9 mouse cellular contexts compared by ENCODE assay signal in the genomic region with DNA sequence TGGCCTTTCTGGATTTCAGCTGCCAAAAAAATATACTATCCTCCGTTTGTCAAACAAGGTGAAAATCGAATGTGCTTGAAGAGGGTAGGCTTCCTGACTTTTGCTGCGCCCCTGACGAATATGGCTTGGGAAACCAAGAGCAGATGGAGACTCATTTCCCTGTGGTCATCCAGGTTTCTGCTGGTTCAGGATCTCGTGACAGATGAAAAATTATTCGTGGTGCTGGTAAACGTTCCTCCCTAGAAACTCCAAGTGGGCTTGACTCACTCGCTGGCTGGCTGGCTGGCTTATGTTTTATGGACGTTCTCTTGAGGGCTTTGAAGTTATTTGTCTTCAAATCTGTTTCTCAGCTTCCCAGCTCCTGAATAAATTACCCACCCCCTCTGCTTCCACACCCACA. TPM values are rescaled to one million over a fixed set of nuclear protein-coding genes. Genes with fewer than 3 reads are reported as not detected.
DNase-seq lines count a peak whose midpoint lies in the region; ATAC-seq lines count a peak whose summit lies in the region.
"Had no signal": no experiment of that assay in that cellular context is flagged by ENCODE, and none has a peak within 500 bp of the region (broad histone marks: within the 10 kb centered on the region; RNA-seq: fewer than 3 reads in every experiment).

No protein-coding gene starts in this region.

- WGBS in forebrain, embryonic 10.5 days, result 59% methylated on average over 9 of the region's 9 CpGs
- 61% methylated on average over 9 of the region's 9 CpGs for WGBS in forebrain, embryonic 14.5 days
- WGBS in liver, embryonic 11.5 days, result 42% methylated on average over 9 of the region's 9 CpGs
- 34% methylated on average over 9 of the region's 9 CpGs for WGBS in intestine, embryonic 14.5 days
- 46% methylated on average over 9 of the region's 9 CpGs for WGBS in neural tube, embryonic 12.5 days

- H3K4me3 ChIP-seq in forebrain, embryonic 10.5 days, result peak overlapping the region; percentile 59; the same call in 1 of the 2 replicates
- no peak overlapping the region for H3K4me3 ChIP-seq in forebrain, embryonic 14.5 days (ENCODE audit: low read depth, low read length)
- no peak overlapping the region for H3K4me3 ChIP-seq in liver, embryonic 11.5 days (ENCODE audit: low read depth, low read length)
- no peak overlapping the region; the same call in 1 of the 2 replicates for H3K4me3 ChIP-seq in intestine, embryonic 14.5 days (ENCODE audit: low read depth, low read length)
- no peak overlapping the region for H3K4me3 ChIP-seq in neural tube, embryonic 12.5 days

- H3K27me3 ChIP-seq in forebrain, embryonic 10.5 days (ENCODE audit: poor library complexity, severe bottlenecking), result peaks cover 88% of the 10 kb centered on the region
- peaks cover 50% of the 10 kb centered on the region for H3K27me3 ChIP-seq in forebrain, embryonic 14.5 days (replicated peaks; ENCODE audit: control insufficient read depth, insufficient read depth, low read length)
- H3K27me3 ChIP-seq in liver, embryonic 11.5 days (replicated peaks; ENCODE audit: control insufficient read depth, insufficient read depth, low read length), result peaks cover 29% of the 10 kb centered on the region
- peaks cover 26% of the 10 kb centered on the region for H3K27me3 ChIP-seq in intestine, embryonic 14.5 days (replicated peaks; ENCODE audit: control insufficient read depth, insufficient read depth, low read length)
- peaks cover 14% of the 10 kb centered on the region for H3K27me3 ChIP-seq in neural tube, embryonic 12.5 days (replicated peaks)

- H3K9ac ChIP-seq in forebrain, embryonic 14.5 days (ENCODE audit: low read length), result no peak overlapping the region; the same call in 1 of the 2 replicates
- H3K9ac ChIP-seq in liver, embryonic 11.5 days (ENCODE audit: low read depth, low read length), result no peak overlapping the region
- no peak overlapping the region; the same call in 1 of the 2 replicates for H3K9ac ChIP-seq in intestine, embryonic 14.5 days (ENCODE audit: low read length)
- H3K9ac ChIP-seq in neural tube, embryonic 12.5 days, result no peak overlapping the region

- H3K27ac ChIP-seq in forebrain, embryonic 10.5 days, result peak overlapping the region; percentile 84; the same call in 1 of the 2 replicates
- no peak overlapping the region for H3K27ac ChIP-seq in forebrain, embryonic 14.5 days (ENCODE audit: low read depth, low read length)
- H3K27ac ChIP-seq in liver, embryonic 11.5 days (ENCODE audit: low read depth, low read length), result no peak overlapping the region
- H3K27ac ChIP-seq in intestine, embryonic 14.5 days (ENCODE audit: low read depth), result no peak overlapping the region
- H3K27ac ChIP-seq in neural tube, embryonic 12.5 days, result no peak overlapping the region
- H3K27ac ChIP-seq: macrophage had no signal

- no peak for ATAC-seq in forebrain, embryonic 14.5 days
- ATAC-seq in liver, embryonic 11.5 days (replicated peaks; ENCODE audit: low FRiP score), result no peak
- no peak for ATAC-seq in intestine, embryonic 14.5 days (replicated peaks; ENCODE audit: low FRiP score, low TSS enrichment, low read depth)
- ATAC-seq in neural tube, embryonic 12.5 days (ENCODE audit: low FRiP score, low read depth), result no peak
- ATAC-seq in activated CD4-positive, CD25-positive, alpha-beta regulatory T cell, adult 4 months, result no peak

- H3K4me2 ChIP-seq in forebrain, embryonic 14.5 days (ENCODE audit: low read length), result no peak overlapping the region
- peak overlapping the region; percentile 73; the same call in 1 of the 2 replicates for H3K4me2 ChIP-seq in liver, embryonic 11.5 days
- H3K4me2 ChIP-seq in intestine, embryonic 14.5 days (ENCODE audit: low read length), result peak overlapping the region; percentile 83
- H3K4me2 ChIP-seq in neural tube, embryonic 12.5 days (replicated peaks), result peak overlapping the region; percentile 82

- intact Hi-C loops in left cerebral cortex, postnatal 25 days (cut with DNase I), result loop anchor here (5.0 kb wide), 2 partner anchors 87 to 237 kb away; a partner anchor contains a TSS

- peaks cover 50% of the 10 kb centered on the region for H3K4me1 ChIP-seq in forebrain, embryonic 10.5 days
- H3K4me1 ChIP-seq in forebrain, embryonic 14.5 days (ENCODE audit: control insufficient read depth, insufficient read depth, low read length), result peaks cover 3% of the 10 kb centered on the region; the same call in 1 of the 2 replicates
- H3K4me1 ChIP-seq in liver, embryonic 11.5 days (replicated peaks; ENCODE audit: control insufficient read depth, insufficient read depth, low read length), result 0 out of 2 replicates have a peak, but pooled peaks cover 3% of the 10 kb centered on the region
- H3K4me1 ChIP-seq in intestine, embryonic 14.5 days (replicated peaks; ENCODE audit: control insufficient read depth, insufficient read depth, low read length), result peaks cover 42% of the 10 kb centered on the region
- H3K4me1 ChIP-seq in neural tube, embryonic 12.5 days, result peaks cover 12% of the 10 kb centered on the region

- H3K9me3 ChIP-seq in forebrain, embryonic 10.5 days, result no peaks in the 10 kb centered on the region
- no peaks in the 10 kb centered on the region for H3K9me3 ChIP-seq in forebrain, embryonic 14.5 days (replicated peaks; ENCODE audit: control insufficient read depth, low read length)
- no peaks in the 10 kb centered on the region for H3K9me3 ChIP-seq in liver, embryonic 11.5 days (ENCODE audit: control insufficient read depth, low read length)
- H3K9me3 ChIP-seq in intestine, embryonic 14.5 days (ENCODE audit: control insufficient read depth, low read length), result no peaks in the 10 kb centered on the region
- no peaks in the 10 kb centered on the region for H3K9me3 ChIP-seq in neural tube, embryonic 12.5 days

- no peak for DNase-seq in forebrain, embryonic 10.5 days (ENCODE audit: extremely low spot score, low spot score)
- DNase-seq in forebrain, embryonic 14.5 days (ENCODE audit: low spot score), result no peak
- no peak for DNase-seq in liver, embryonic 11.5 days (ENCODE audit: low spot score)
- DNase-seq in liver, result no peak
- DNase-seq in intestine, embryonic 14.5 days (ENCODE audit: low spot score), result peak; percentile 68
- DNase-seq in left cerebral cortex, postnatal 25 days (ENCODE audit: low spot score in 2 of 2), result no peak

- H3K36me3 ChIP-seq in forebrain, embryonic 10.5 days (replicated peaks), result no peaks in the 10 kb centered on the region
- no peaks in the 10 kb centered on the region for H3K36me3 ChIP-seq in forebrain, embryonic 14.5 days (ENCODE audit: control insufficient read depth, insufficient read depth, low read length)
- no peaks in the 10 kb centered on the region for H3K36me3 ChIP-seq in liver, embryonic 11.5 days (ENCODE audit: control insufficient read depth, insufficient read depth, low read length)
- no peaks in the 10 kb centered on the region for H3K36me3 ChIP-seq in intestine, embryonic 14.5 days (ENCODE audit: control insufficient read depth, insufficient read depth, low read length)
- no peaks in the 10 kb centered on the region for H3K36me3 ChIP-seq in neural tube, embryonic 12.5 days

RNA-seq across cellular contexts. Expression of a gene that starts 47.6 kb away (rescaled TPM):
- not detected in 2 replicates for polyA plus RNA-seq in forebrain, embryonic 10.5 days (2016; fragmentation: Nextera tagmentation; extraction: Ambion mirVana)
- not detected in 2 replicates for polyA plus RNA-seq in forebrain, embryonic 14.5 days (2014; fragmentation: Nextera tagmentation; extraction: Ambion mirVana)
- polyA plus RNA-seq in liver, embryonic 11.5 days (2014; fragmentation: Nextera tagmentation; extraction: Ambion mirVana), result not detected in 2 replicates
- polyA plus RNA-seq in intestine, embryonic 14.5 days (2014; fragmentation: Nextera tagmentation; extraction: Ambion mirVana), result 0.15 and 0.20 TPM in 2 replicates
- not detected in 2 replicates for polyA plus RNA-seq in neural tube, embryonic 12.5 days (2016; fragmentation: Nextera tagmentation; extraction: Ambion mirVana)
- polyA plus RNA-seq in activated CD4-positive, CD25-positive, alpha-beta regulatory T cell, adult 4 months (2017; shearing (Covaris generic)), result not detected
- total RNA-seq in left cerebral cortex, postnatal 25 days (2021), result under 1 TPM in 1 of 2 experiments, not detected in 1; 0.23 TPM
- polyA plus RNA-seq: macrophage had no signal
